Mouse (Mus musculus): ENCODE measurements around the gene Ugt1a6b. TPM values are rescaled to one million over a fixed set of nuclear protein-coding genes. Genes with fewer than 3 reads are reported as not detected.

Gene Ugt1a6b
- total RNA-seq, 2 experiments from 2014 or later: 0.49 to 2.1 TPM

- DNase-seq: no peak
Observed at GRCm38 (mm10) chr1:88262255-88262654, 159.2 kb downstream of the Ugt1a6b start.

DNA sequence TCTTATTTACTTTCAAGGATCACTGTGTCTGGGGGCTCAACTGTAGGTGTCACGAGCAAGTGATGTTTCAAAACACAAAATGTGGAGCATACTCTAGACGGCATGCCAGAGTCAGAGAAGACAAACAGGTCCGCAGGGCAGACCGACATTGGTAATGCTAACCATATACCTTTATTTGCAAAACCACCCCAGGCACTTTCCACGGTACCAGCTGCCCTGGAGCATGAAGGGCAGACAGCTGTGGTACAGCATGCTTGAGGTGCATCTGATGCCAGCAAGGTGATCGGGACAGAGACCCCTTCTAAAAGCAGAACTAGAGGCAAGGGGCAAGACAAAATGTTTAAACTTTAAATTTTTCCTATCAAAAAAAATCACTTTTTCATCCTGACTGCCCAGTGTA lies 159.9 kb downstream of the Ugt1a6b start:
- no peak for DNase-seq

GRCm38 (mm10) chr1:88263778-88264177 lies 160.7 kb downstream of the Ugt1a6b start:
- no peak for DNase-seq

DNA sequence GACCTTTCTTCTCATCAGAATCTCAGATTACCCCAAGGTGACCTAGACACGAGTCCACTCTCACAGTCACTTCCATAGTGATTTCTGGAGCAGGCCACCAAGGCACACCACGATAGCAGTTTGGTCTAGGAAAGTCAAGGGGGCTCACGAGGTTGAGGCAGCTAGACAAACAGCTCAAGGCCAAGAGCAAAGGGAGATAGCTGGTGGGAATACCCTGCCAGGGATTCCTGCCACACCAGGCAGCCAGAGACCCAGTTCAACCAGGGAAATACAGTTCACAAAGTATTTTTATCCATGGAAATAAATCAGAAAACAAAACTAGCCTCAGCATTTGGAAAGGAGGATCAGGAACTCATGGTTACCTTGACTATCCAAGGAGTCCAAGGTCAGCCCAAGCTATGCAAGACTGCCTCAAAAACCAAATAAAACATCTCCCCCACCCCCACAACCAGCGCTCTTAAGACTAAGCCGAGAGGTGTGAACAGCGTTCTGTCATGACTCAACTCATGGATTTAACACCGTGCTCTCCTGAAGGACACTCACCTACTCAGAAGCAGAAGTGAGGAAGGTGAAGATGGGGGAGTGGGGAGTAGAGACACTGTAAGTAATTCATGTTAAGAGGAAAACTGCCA lies 161.3 kb downstream of the Ugt1a6b start:
- no peak for DNase-seq

GRCm38 (mm10) chr1:88264869-88265240 lies 161.8 kb downstream of the Ugt1a6b start:
- no peak for DNase-seq

DNA sequence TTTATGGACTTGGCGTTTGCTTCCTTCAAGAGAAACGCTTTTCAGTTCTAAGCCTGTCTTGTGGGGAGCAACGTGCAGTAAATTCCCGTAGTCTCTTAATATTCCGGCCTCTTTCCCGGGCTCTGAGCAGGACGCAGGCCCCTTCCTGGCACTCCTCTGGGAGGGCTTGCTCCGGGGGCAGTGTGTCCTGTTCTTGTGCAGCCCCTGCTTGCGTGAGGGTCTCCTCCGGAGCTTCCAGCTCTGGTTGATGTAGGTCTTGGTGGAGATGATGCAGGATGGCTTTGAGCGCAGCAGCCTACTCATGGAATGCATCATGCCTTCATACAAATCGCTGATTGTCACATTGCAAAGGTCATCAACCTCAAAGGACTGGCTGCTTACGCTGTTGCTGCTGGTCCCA lies 163.1 kb downstream of the Ugt1a6b start:
- no peak for DNase-seq

- no peak for DNase-seq
Observed at GRCm38 (mm10) chr1:88267489-88267888, 164.4 kb downstream of the Ugt1a6b start.

DNA sequence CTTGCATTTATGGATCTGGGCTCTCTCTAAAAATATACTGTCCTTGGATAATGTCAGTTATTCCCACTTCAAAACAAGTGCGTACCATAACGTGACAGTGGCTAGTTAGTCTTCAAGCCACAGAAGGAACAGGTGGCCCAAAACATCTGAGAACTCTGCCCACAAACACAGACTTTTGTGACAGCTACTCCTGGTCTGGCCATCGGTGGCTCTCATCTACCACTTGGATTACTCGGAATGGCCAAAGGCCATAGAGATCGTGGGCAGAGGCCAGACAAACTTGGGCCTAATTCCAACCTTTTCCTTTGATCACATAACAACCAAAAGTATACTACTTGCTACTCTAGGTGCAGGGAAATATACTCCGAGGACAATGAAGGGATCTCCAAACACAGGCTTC lies 165.0 kb downstream of the Ugt1a6b start:
- DNase-seq: no peak

Other genes with a start within 250 kb of the Ugt1a6b start
- gene Dgkd, start 250.0 kb upstream of the Ugt1a6b start, total RNA-seq (2021): 10 to 100 TPM; 28.5 to 34.6 TPM
- gene Usp40, start 94.7 kb upstream of the Ugt1a6b start, total RNA-seq (2021): 10 to 100 TPM in 1 of 2 experiments, 1 to 10 TPM in 1; 9.0 to 10.6 TPM
- not detected for gene Ugt1a10, start 47.9 kb upstream of the Ugt1a6b start, total RNA-seq (2021)
- not detected for gene Ugt1a9, start 32.5 kb upstream of the Ugt1a6b start, total RNA-seq (2021)
- not detected for gene Ugt1a8, start 15.4 kb upstream of the Ugt1a6b start, total RNA-seq (2021)
- under 1 TPM; 0.23 to 0.62 TPM for gene Ugt1a7c, start 8.2 kb upstream of the Ugt1a6b start, total RNA-seq (2021)
- 1 to 10 TPM in 1 of 2 experiments, under 1 TPM in 1; 0.95 to 2.3 TPM for gene Ugt1a6a, start 31.6 kb downstream of the Ugt1a6b start, total RNA-seq (2021)
- gene Ugt1a5, start 62.8 kb downstream of the Ugt1a6b start, total RNA-seq (2021): not detected
- gene Ugt1a2, start 97.3 kb downstream of the Ugt1a6b start, total RNA-seq (2021): under 1 TPM in 1 of 2 experiments, not detected in 1; 0.27 TPM
- under 1 TPM in 1 of 2 experiments, not detected in 1; 0.27 TPM for gene Dnajb3, start 102.5 kb downstream of the Ugt1a6b start, total RNA-seq (2021)
- under 1 TPM in 1 of 2 experiments, not detected in 1; 0.13 TPM for gene Ugt1a1, start 108.7 kb downstream of the Ugt1a6b start, total RNA-seq (2021)
- not detected for gene Mroh2a, start 123.7 kb downstream of the Ugt1a6b start, total RNA-seq (2021)
- 1 to 10 TPM; 7.8 to 8.7 TPM for gene Hjurp, start 174.4 kb downstream of the Ugt1a6b start, total RNA-seq (2021)
- not detected for gene Trpm8, start 174.4 kb downstream of the Ugt1a6b start, total RNA-seq (2021)